Mouse (Mus musculus) neural tube, embryonic 13.5 days (tissue): ENCODE measurements around the gene Sox5. TPM values are rescaled to one million over a fixed set of nuclear protein-coding genes. Genes with fewer than 3 reads are reported as not detected.

ENCODE experiments used
- ATAC-seq: fragments of 200-750 bp; cut with Nextera tagmentation; 2 replicates; pipeline ENCODE4 v1.8.0; 2017; ENCODE audit warnings: low read depth, mild to moderate bottlenecking, moderate TSS enrichment, moderate library complexity
- H3K27ac ChIP-seq: fragments of 300-500 bp; sonication (generic); replicated peaks from 2 replicates; pipeline ENCODE4 v1.5.1; 2015; ENCODE audit warnings: moderate library complexity, mild to moderate bottlenecking, inconsistent platforms
- H3K27me3 ChIP-seq: fragments of 300-500 bp; sonication (generic); 2 replicates; pipeline ENCODE4 v1.6.1; 2015; ENCODE audit warnings: mild to moderate bottlenecking, inconsistent platforms
- H3K36me3 ChIP-seq: fragments of 300-500 bp; sonication (generic); 2 replicates; pipeline ENCODE4 v1.6.1; 2015; ENCODE audit warnings: mild to moderate bottlenecking, inconsistent platforms
- H3K4me1 ChIP-seq: fragments of 300-500 bp; sonication (generic); replicated peaks from 2 replicates; pipeline ENCODE4 v1.6.1; 2015; ENCODE audit warnings: inconsistent platforms
- H3K4me2 ChIP-seq: fragments of 300-500 bp; sonication (generic); 2 replicates; pipeline ENCODE4 v1.6.1; 2015; ENCODE audit warnings: inconsistent platforms, mild to moderate bottlenecking, moderate library complexity
- H3K4me3 ChIP-seq: fragments of 300-500 bp; sonication (generic); 2 replicates; pipeline ENCODE4 v1.5.1; 2015; ENCODE audit warnings: mild to moderate bottlenecking, inconsistent platforms
- H3K9ac ChIP-seq: fragments of 300-500 bp; sonication (generic); 2 replicates; pipeline ENCODE4 v1.6.1; 2015; ENCODE audit warnings: moderate library complexity, mild to moderate bottlenecking, inconsistent platforms
- H3K9me3 ChIP-seq: fragments of 300-500 bp; sonication (generic); 2 replicates; pipeline ENCODE4 v1.6.1; 2016; ENCODE audit warnings: inconsistent platforms
- WGBS: fragments of 180-500 bp; shearing (Covaris S2); methylation state at CpG from one replicate; pipeline ENCODE4 v1.1.7; 2015; 5-methylcytosine and 5-hydroxymethylcytosine counted together
- polyA plus RNA-seq: library from polyadenylated mRNA; unstranded; fragments of >200 nt; fragmentation: Nextera tagmentation; extraction: Ambion mirVana; gene quantifications from 2 replicates; pipeline ENCODE4 v1.2.1, GENCODE M21; 2015

Sox5 gene
- polyA plus RNA-seq, 1 experiment from 2014 or later: 24.8 TPM

GRCm38 (mm10) chr6:144584854-144585253 is 196.9 kb downstream of the Sox5 start:
- no peak overlapping the region for H3K4me3 ChIP-seq
- no peaks in the 10 kb centered on the region for H3K36me3 ChIP-seq
- H3K27me3 ChIP-seq: no peaks in the 10 kb centered on the region
- no peak overlapping the region for H3K27ac ChIP-seq
- 49% methylated on average over 5 of the region's 5 CpGs for WGBS
- ATAC-seq: no peak
- H3K9ac ChIP-seq: no peak overlapping the region
- H3K9me3 ChIP-seq: no peaks in the 10 kb centered on the region
- no peaks in the 10 kb centered on the region for H3K4me1 ChIP-seq
- H3K4me2 ChIP-seq: no peak overlapping the region

- 59% methylated on average over 11 of the region's 11 CpGs for WGBS
- Histone ChIP-seq H3K4me3 (no peak overlapping the region), H3K9me3 (no peaks in the 10 kb centered on the region), H3K27ac (no peak overlapping the region), H3K27me3 (no peaks in the 10 kb centered on the region), H3K9ac (no peak overlapping the region), H3K4me2 (no peak overlapping the region), H3K36me3 (no peaks in the 10 kb centered on the region), H3K4me1 (no peaks in the 10 kb centered on the region)
- no peak for ATAC-seq
Measured at GRCm38 (mm10) chr6:144584074-144584840, 197.5 kb downstream of the Sox5 start.

GRCm38 (mm10) chr6:144579301-144579700 is 202.5 kb downstream of the Sox5 start:
- Histone ChIP-seq H3K4me2 (no peak overlapping the region), H3K27ac (no peak overlapping the region), H3K4me1 (peaks cover 3% of the 10 kb centered on the region), H3K27me3 (no peaks in the 10 kb centered on the region), H3K9me3 (no peaks in the 10 kb centered on the region), H3K4me3 (no peak overlapping the region), H3K36me3 (no peaks in the 10 kb centered on the region), H3K9ac (no peak overlapping the region)
- WGBS: 19% methylated on average over 12 of the region's 12 CpGs
- no peak for ATAC-seq

- H3K4me2 ChIP-seq: no peak overlapping the region
- peaks cover 3% of the 10 kb centered on the region for H3K4me1 ChIP-seq
- no peaks in the 10 kb centered on the region for H3K36me3 ChIP-seq
- ATAC-seq: no peak
- no peak overlapping the region for H3K9ac ChIP-seq
- WGBS: 67% methylated on average over 17 of the region's 17 CpGs
- no peak overlapping the region for H3K4me3 ChIP-seq
- H3K9me3 ChIP-seq: no peaks in the 10 kb centered on the region
- no peak overlapping the region for H3K27ac ChIP-seq
- no peaks in the 10 kb centered on the region for H3K27me3 ChIP-seq
Measured at GRCm38 (mm10) chr6:144570850-144571249, 210.9 kb downstream of the Sox5 start.

- no peak overlapping the region for H3K27ac ChIP-seq
- no peaks in the 10 kb centered on the region for H3K4me1 ChIP-seq
- 95% methylated on average over 1 of the region's 1 CpGs for WGBS
Measured at GRCm38 (mm10) chr6:144565827-144566226, 215.9 kb downstream of the Sox5 start.

GRCm38 (mm10) chr6:144561718-144562117 is 220.1 kb downstream of the Sox5 start:
- no peak overlapping the region for H3K4me3 ChIP-seq
- no peaks in the 10 kb centered on the region for H3K4me1 ChIP-seq
- H3K9ac ChIP-seq: no peak overlapping the region
- H3K27me3 ChIP-seq: no peaks in the 10 kb centered on the region
- no peaks in the 10 kb centered on the region for H3K36me3 ChIP-seq
- no peak overlapping the region for H3K27ac ChIP-seq
- WGBS: 83% methylated on average over 5 of the region's 5 CpGs
- H3K4me2 ChIP-seq: no peak overlapping the region
- H3K9me3 ChIP-seq: peaks cover 8% of the 10 kb centered on the region; the same call in 1 of the 2 replicates
- no peak for ATAC-seq

More at GRCm38 (mm10) chr6:144565827-144566226, 215.9 kb downstream of the Sox5 start:
- H3K4me3 ChIP-seq: no peak overlapping the region
- peaks cover 6% of the 10 kb centered on the region; the same call in 1 of the 2 replicates for H3K9me3 ChIP-seq
- no peak overlapping the region for H3K9ac ChIP-seq
- ATAC-seq: no peak
- H3K36me3 ChIP-seq: no peaks in the 10 kb centered on the region
- no peaks in the 10 kb centered on the region for H3K27me3 ChIP-seq
- H3K4me2 ChIP-seq: no peak overlapping the region

GRCm38 (mm10) chr6:144560211-144560610 is 221.6 kb downstream of the Sox5 start:
- H3K9ac ChIP-seq: no peak overlapping the region
- H3K4me2 ChIP-seq: no peak overlapping the region
- no peaks in the 10 kb centered on the region for H3K36me3 ChIP-seq
- ATAC-seq: no peak
- no peak overlapping the region for H3K27ac ChIP-seq
- H3K9me3 ChIP-seq: peaks cover 8% of the 10 kb centered on the region; the same call in 1 of the 2 replicates
- 28% methylated on average over 3 of the region's 3 CpGs for WGBS
- no peaks in the 10 kb centered on the region for H3K4me1 ChIP-seq
- no peak overlapping the region for H3K4me3 ChIP-seq
- no peaks in the 10 kb centered on the region for H3K27me3 ChIP-seq

- ATAC-seq: no peak
- H3K9me3 ChIP-seq: no peaks in the 10 kb centered on the region
- H3K27ac ChIP-seq: no peak overlapping the region
- H3K27me3 ChIP-seq: no peaks in the 10 kb centered on the region
- H3K9ac ChIP-seq: no peak overlapping the region
- no peaks in the 10 kb centered on the region for H3K36me3 ChIP-seq
- 70% methylated on average over 6 of the region's 6 CpGs for WGBS
- H3K4me2 ChIP-seq: no peak overlapping the region
- H3K4me3 ChIP-seq: no peak overlapping the region
- H3K4me1 ChIP-seq: no peaks in the 10 kb centered on the region
Measured at GRCm38 (mm10) chr6:144553476-144553875, 228.3 kb downstream of the Sox5 start.

- WGBS: 94% methylated on average over 8 of the region's 8 CpGs
Measured at GRCm38 (mm10) chr6:144548991-144549390, 232.8 kb downstream of the Sox5 start.

GRCm38 (mm10) chr6:144547141-144547540 is 234.6 kb downstream of the Sox5 start:
- Histone ChIP-seq H3K27ac (no peak overlapping the region), H3K4me2 (no peak overlapping the region), H3K4me3 (no peak overlapping the region), H3K4me1 (no peaks in the 10 kb centered on the region), H3K27me3 (no peaks in the 10 kb centered on the region), H3K9ac (no peak overlapping the region), H3K9me3 (no peaks in the 10 kb centered on the region), H3K36me3 (no peaks in the 10 kb centered on the region)
- ATAC-seq: no peak

More at GRCm38 (mm10) chr6:144548991-144549390, 232.8 kb downstream of the Sox5 start:
- no peak overlapping the region for H3K4me3 ChIP-seq
- H3K4me1 ChIP-seq: no peaks in the 10 kb centered on the region
- H3K9me3 ChIP-seq: no peaks in the 10 kb centered on the region
- no peak overlapping the region for H3K27ac ChIP-seq
- H3K9ac ChIP-seq: no peak overlapping the region
- no peak for ATAC-seq
- no peaks in the 10 kb centered on the region for H3K27me3 ChIP-seq
- H3K4me2 ChIP-seq: no peak overlapping the region
- no peaks in the 10 kb centered on the region for H3K36me3 ChIP-seq

- Histone ChIP-seq H3K27me3 (no peaks in the 10 kb centered on the region), H3K9ac (no peak overlapping the region), H3K27ac (no peak overlapping the region), H3K36me3 (no peaks in the 10 kb centered on the region), H3K4me2 (no peak overlapping the region), H3K4me1 (no peaks in the 10 kb centered on the region), H3K9me3 (no peaks in the 10 kb centered on the region), H3K4me3 (no peak overlapping the region)
- WGBS: 90% methylated on average over 8 of the region's 8 CpGs
- ATAC-seq: no peak
Measured at GRCm38 (mm10) chr6:144545549-144545948, 236.2 kb downstream of the Sox5 start.

- Histone ChIP-seq H3K9me3 (no peaks in the 10 kb centered on the region), H3K27me3 (no peaks in the 10 kb centered on the region), H3K4me3 (no peak overlapping the region), H3K9ac (no peak overlapping the region), H3K4me2 (no peak overlapping the region), H3K4me1 (no peaks in the 10 kb centered on the region), H3K27ac (no peak overlapping the region), H3K36me3 (no peaks in the 10 kb centered on the region)
- 89% methylated on average over 9 of the region's 9 CpGs for WGBS
- ATAC-seq: no peak
Measured at GRCm38 (mm10) chr6:144541316-144541715, 240.5 kb downstream of the Sox5 start.
